Comparison of ENCODE assay signal across 16 mouse cellular contexts in the genomic region with DNA sequence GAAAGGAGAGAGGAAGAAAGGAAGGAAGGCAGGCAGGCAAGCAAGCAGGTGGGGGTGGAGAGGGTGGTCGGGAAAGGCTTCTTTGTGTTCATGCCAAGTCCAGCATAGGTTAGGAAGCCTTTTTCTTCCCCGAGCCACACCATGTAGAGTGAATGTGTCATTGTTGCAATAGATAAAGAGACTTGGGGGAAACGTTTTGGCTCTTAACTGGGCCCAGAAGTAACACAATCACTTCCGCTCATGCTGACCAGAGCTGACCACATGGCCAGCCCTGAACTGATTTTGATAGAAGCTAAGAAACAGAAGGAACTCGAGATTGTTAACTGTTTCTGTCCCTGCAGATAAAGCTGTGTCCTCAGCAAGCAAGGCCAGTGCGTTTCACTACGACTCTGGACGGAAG.
"Had no signal": no experiment of that assay in that cellular context is flagged by ENCODE, and none has a peak within 500 bp of the region (broad histone marks: within the 10 kb centered on the region; RNA-seq: fewer than 3 reads in every experiment).

No protein-coding gene starts in this region.

- H3K4me3 ChIP-seq: kidney, embryonic 15.5 days; left cerebral cortex, adult 2 months; limb, embryonic 12.5 days; limb, embryonic 15.5 days; liver, embryonic 12.5 days; liver, embryonic 15.5 days; lung, embryonic 15.5 days; midbrain, embryonic 13.5 days had no signal

- DNase-seq: kidney, postnatal 10 days; layer of hippocampus, postnatal 36 days; left cerebral cortex, postnatal 4 days; lung, adult 18-20 months; lung, postnatal 10 days; lung, postnatal 36 days; thymus, adult 18-20 months; thymus, postnatal 36 days had no signal

- ATAC-seq: liver, embryonic 12.5 days; midbrain, embryonic 13.5 days had no signal

- H3K27ac ChIP-seq: kidney, embryonic 15.5 days; left cerebral cortex, adult 2 months; limb, embryonic 12.5 days; limb, embryonic 15.5 days; liver, embryonic 12.5 days; liver, embryonic 15.5 days; lung, embryonic 15.5 days; midbrain, embryonic 13.5 days had no signal

- H3K4me1 ChIP-seq: midbrain, embryonic 13.5 days had no signal

- H3K36me3 ChIP-seq: kidney, embryonic 15.5 days; limb, embryonic 12.5 days; limb, embryonic 15.5 days; liver, embryonic 12.5 days; liver, embryonic 15.5 days; lung, embryonic 15.5 days; midbrain, embryonic 13.5 days had no signal

- H3K9me3 ChIP-seq: kidney, embryonic 15.5 days; limb, embryonic 12.5 days; limb, embryonic 15.5 days; liver, embryonic 12.5 days; liver, embryonic 15.5 days; lung, embryonic 15.5 days; midbrain, embryonic 13.5 days had no signal

- H3K4me2 ChIP-seq: kidney, embryonic 15.5 days; limb, embryonic 12.5 days; limb, embryonic 15.5 days; liver, embryonic 12.5 days; liver, embryonic 15.5 days; lung, embryonic 15.5 days; midbrain, embryonic 13.5 days had no signal

- H3K27me3 ChIP-seq: kidney, embryonic 15.5 days; limb, embryonic 12.5 days; limb, embryonic 15.5 days; lung, embryonic 15.5 days; midbrain, embryonic 13.5 days had no signal

- H3K9ac ChIP-seq: kidney, embryonic 15.5 days; limb, embryonic 12.5 days; limb, embryonic 15.5 days; liver, embryonic 12.5 days; liver, embryonic 15.5 days; lung, embryonic 15.5 days; midbrain, embryonic 13.5 days had no signal
